Mouse (Mus musculus): Measurements from ENCODE around the gene Tbc1d16. TPM values are rescaled to one million over a fixed set of nuclear protein-coding genes. Genes with fewer than 3 reads are reported as not detected.

Tbc1d16 gene
- total RNA-seq, 2 experiments from 2014 or later, result 24.8 to 27.5 TPM

Small RNAs within 50 kb of the gene (microRNA-seq; reads per million reads assigned to microRNA genes)
- gene Mir6934, result 3.0 to 4.7 reads per million in 2 experiments

Other genes with a start within 250 kb of the Tbc1d16 start
- not detected for gene Enpp7, start 240.3 kb downstream of the Tbc1d16 start, total RNA-seq (2021)
- 1 to 10 TPM; 1.8 to 2.2 TPM for gene Cbx2, start 205.5 kb downstream of the Tbc1d16 start, total RNA-seq (2021)
- gene Cbx8, start 187.5 kb downstream of the Tbc1d16 start, total RNA-seq (2021), result 10 to 100 TPM in 1 of 2 experiments, 1 to 10 TPM in 1; 8.3 to 13.3 TPM
- 10 to 100 TPM; 46.0 to 49.9 TPM for gene Cbx4, start 142.3 kb downstream of the Tbc1d16 start, total RNA-seq (2021)
- under 1 TPM; 0.70 to 0.91 TPM for gene Ccdc40, start 73 bp upstream of the Tbc1d16 start, total RNA-seq (2021)
- 100 to 1,000 TPM; 242 to 279 TPM for gene Gaa, start 39.4 kb upstream of the Tbc1d16 start, total RNA-seq (2021)
- 10 to 100 TPM; 75.9 to 83.0 TPM for gene Eif4a3, start 71.6 kb upstream of the Tbc1d16 start, total RNA-seq (2021)
- gene Card14, start 79.3 kb upstream of the Tbc1d16 start, total RNA-seq (2021), result under 1 TPM; 0.12 to 0.28 TPM
- 1 to 10 TPM; 3.9 to 4.1 TPM for gene Sgsh, start 127.0 kb upstream of the Tbc1d16 start, total RNA-seq (2021)
- 1 to 10 TPM; 3.4 to 4.0 TPM for gene Slc26a11, start 127.1 kb upstream of the Tbc1d16 start, total RNA-seq (2021)
- gene Rnf213, start 164.6 kb upstream of the Tbc1d16 start, total RNA-seq (2021), result 1 to 10 TPM; 3.6 to 4.0 TPM